Mouse (Mus musculus): ENCODE results near the gene Utrn.

DNA sequence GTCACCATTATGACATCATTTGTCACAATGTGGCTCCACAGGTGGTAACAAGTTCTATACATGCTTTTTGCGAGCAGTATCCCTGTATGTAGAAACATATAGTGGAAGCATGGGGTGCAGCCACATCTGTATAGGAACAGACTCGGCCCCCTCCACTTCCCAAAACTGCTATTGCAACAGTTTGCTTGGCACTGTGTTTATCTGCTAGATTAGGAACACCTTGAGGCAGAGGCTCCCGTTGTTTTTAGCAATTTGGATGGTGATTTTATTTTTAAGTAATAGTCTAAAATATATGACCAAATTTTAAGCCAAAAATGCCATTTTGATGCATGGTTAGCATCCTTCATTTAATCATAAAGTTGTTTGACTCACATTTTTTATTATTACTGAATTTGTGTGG is 491.4 kb downstream of the Utrn start:
- no peak for TF ChIP-seq EP300 (IDR thresholded peaks at IDR 0.05)
- TF ChIP-seq CTCF (IDR thresholded peaks at IDR 0.05): no peak

Data from lung, postnatal 0 days (tissue).